Mouse (Mus musculus) colon, adult 2 months (tissue): Measurements from ENCODE around the gene Galr3. TPM values are rescaled to one million over a fixed set of nuclear protein-coding genes. Genes with fewer than 3 reads are reported as not detected.

Experiments
- polyA plus RNA-seq: library from polyadenylated mRNA; depleted of rRNA; stranded (reverse); fragments of >200 nt; gene quantifications from 2 replicates; pipeline ENCODE4 v1.2.3, GENCODE M21; 2012; rRNA removed

Gene Galr3
- 1.4 and 1.6 TPM in 2 replicates for polyA plus RNA-seq

DNA sequence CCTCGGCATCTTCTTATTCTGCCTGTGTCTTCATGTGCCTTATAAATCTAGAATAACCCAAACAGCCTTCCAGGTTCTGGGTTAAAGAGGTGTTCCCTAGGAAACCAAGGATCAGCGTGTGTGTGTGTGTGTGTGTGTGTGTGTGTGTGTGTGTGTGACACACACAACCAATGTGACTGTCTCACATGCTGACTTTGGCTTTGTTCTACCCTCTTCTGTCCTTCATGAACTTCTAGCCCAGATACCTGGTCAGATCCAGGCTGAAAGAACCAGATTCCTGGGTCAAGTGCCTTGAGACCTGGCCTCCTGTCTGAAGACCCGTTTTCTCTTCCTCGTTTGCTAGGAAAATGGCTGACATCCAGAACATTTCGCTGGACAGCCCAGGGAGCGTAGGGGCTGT is at the start of gene Galr3:
Gene Galr3, plus strand, starts transcription at position 301 of the 400 bp plus-strand sequence.

GRCm38 (mm10) chr15:79028237-79028738 is 13.4 kb upstream of the Galr3 start, which contains the start of gene H1f0:
TSS of gene H1f0 (plus strand) at chr15:79028450.

DNA sequence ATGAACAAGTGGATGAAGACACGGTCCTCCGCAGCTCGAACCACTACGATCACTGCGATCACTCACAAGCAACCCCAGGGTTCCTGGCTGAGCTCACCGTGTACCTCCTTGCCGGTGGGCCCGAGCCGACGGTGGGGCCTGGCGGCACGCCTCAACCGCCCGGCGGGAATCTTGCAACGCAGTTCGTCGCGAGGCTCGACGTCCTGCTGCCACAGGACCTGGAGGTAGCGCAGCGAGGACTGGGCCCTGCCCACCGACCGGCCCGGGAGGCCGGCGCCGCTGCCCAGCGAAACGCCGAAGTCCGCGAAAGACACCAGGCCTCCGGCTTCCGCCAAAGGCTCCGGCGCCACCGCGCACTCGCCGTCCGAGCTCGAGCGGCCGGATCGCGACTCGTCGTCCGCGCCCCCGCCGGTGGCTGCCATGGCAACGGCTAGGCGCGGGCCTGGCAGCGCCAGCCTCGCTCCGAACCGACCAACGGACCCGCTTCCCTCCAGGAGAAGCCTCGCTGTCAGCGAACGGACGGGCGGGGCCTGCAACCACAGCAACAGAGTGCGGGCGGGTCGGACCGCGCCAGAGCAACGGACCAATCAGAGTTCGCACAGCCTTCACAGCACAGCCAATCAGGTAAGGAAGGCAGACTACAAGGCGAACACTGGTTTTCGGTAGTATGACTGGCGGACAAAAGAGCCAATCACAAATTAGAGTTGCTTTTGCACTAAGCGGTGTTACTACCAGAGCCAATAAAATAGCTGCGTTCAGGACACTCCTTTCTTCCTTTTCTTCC is 20.9 kb downstream of the Galr3 start, which contains the start of gene Ankrd54:
Gene Ankrd54, minus strand, starts transcription at position 518 of the 784 bp plus-strand sequence.

DNA sequence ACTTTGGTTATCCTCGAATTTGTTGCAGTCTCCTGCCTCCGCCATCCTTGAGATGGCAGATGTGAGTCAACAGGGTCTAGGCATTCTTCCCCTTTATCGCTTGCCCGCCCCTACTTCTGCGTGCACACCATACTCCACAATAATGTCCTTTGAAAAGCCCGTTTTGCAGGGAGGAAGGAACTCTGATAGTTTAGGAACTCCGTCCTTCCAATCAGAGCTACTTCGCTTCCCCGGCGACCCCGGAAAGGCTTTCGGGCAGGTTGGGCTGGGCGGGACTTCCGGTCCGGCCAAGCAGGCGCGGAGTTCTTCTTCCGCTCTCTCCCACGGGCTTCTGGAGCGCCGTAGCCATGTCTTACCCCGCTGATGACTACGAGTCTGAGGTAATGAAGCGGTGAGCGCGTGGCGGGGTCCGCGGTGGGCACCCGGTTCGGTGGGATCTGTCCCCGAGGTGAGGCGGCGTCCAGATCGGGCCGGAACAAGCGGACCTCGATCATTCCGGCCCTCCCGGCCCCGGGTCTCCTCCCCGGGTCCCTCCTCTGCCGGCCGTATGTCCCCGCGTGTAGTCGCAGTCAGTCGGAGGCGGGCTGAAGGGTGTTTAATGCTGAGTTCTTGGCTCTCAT is 33.3 kb downstream of the Galr3 start, which contains the start of gene Eif3l:
Gene Eif3l, plus strand, starts transcription at position 267 of the 620 bp plus-strand sequence.

Other genes starting within 250 kb of the Galr3 start
- 45.0 and 60.9 TPM in 2 replicates for gene Card10, start 238.8 kb upstream of the Galr3 start, polyA plus RNA-seq
- 54.3 and 54.8 TPM in 2 replicates for gene Cdc42ep1, start 199.3 kb upstream of the Galr3 start, polyA plus RNA-seq
- 1.9 and 6.0 TPM in 2 replicates for gene Lgals2, start 186.4 kb upstream of the Galr3 start, polyA plus RNA-seq
- gene Gga1, start 164.7 kb upstream of the Galr3 start, polyA plus RNA-seq, result 109 and 116 TPM in 2 replicates
- gene Gm49510, start 142.2 kb upstream of the Galr3 start, polyA plus RNA-seq, result 0.06 TPM in 1 of 2 replicates, not detected in the other
- gene Sh3bp1, start 142.1 kb upstream of the Galr3 start, polyA plus RNA-seq, result 42.6 and 48.1 TPM in 2 replicates
- gene Pdxp, start 128.0 kb upstream of the Galr3 start, polyA plus RNA-seq, result 5.3 and 6.6 TPM in 2 replicates
- gene Lgals1, start 115.2 kb upstream of the Galr3 start, polyA plus RNA-seq, result 219 and 244 TPM in 2 replicates
- 15.3 and 19.0 TPM in 2 replicates for gene Nol12, start 107.0 kb upstream of the Galr3 start, polyA plus RNA-seq
- 68.7 and 72.3 TPM in 2 replicates for gene Triobp, start 94.2 kb upstream of the Galr3 start, polyA plus RNA-seq
- 248 and 259 TPM in 2 replicates for gene H1f0, start 13.4 kb upstream of the Galr3 start, polyA plus RNA-seq
- 64.5 and 65.7 TPM in 2 replicates for gene Ankrd54, start 21.0 kb downstream of the Galr3 start, polyA plus RNA-seq
- gene Eif3l, start 33.3 kb downstream of the Galr3 start, polyA plus RNA-seq, result 132 and 153 TPM in 2 replicates
- 22.2 and 23.4 TPM in 2 replicates for gene Micall1, start 67.0 kb downstream of the Galr3 start, polyA plus RNA-seq
- 44.7 and 62.6 TPM in 2 replicates for gene Polr2f, start 99.1 kb downstream of the Galr3 start, polyA plus RNA-seq
- 2.0 and 4.5 TPM in 2 replicates for gene 1700088E04Rik, start 99.4 kb downstream of the Galr3 start, polyA plus RNA-seq
- gene Sox10, start 123.4 kb downstream of the Galr3 start, polyA plus RNA-seq, result 9.8 and 10.4 TPM in 2 replicates
- gene Pick1, start 187.3 kb downstream of the Galr3 start, polyA plus RNA-seq, result 48.6 and 52.6 TPM in 2 replicates
- not detected in 2 replicates for gene Gm49486, start 187.5 kb downstream of the Galr3 start, polyA plus RNA-seq
- 0.44 and 1.8 TPM in 2 replicates for gene Slc16a8, start 212.9 kb downstream of the Galr3 start, polyA plus RNA-seq
- 156 and 160 TPM in 2 replicates for gene Baiap2l2, start 243.7 kb downstream of the Galr3 start, polyA plus RNA-seq